Mouse (Mus musculus): ENCODE measurements at regions not wholly inside any gene's neighbourhood (a gene's known extent, or its start where the extent isn't known, plus 50 kb on each side); places are given as distances from the start of the nearest gene placed in this dataset.

DNA sequence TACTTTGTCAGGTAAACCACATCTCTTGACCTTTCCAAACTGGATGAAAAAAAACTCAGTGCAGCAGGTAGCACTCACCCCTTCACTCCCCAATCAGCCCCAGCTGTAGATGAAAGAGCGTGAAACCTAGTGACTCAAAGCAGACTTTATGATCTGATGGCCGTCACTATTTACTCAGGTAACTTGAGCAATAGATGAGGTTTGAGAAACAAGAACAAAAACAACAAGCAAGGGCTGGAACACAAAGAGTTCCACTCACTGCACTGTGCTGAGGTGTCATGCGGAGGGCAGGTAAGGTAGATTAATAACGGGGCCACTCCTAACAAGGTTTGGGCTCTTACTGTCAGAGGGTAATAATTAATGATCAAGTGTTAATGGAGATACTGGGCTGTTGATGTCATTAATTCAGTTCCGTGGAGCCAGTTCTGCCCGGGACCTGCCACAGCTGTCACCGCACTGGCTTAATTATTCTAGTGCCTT is 170.4 kb upstream of the Zeb2 start:
- no peaks in the 10 kb centered on the region for H3K27me3 ChIP-seq (ENCODE audit: control insufficient read depth in 1 of 2, insufficient read depth in 2 of 2, low read length in 2 of 2)
- no peak for DNase-seq (ENCODE audit: low read depth, low spot score)
- H3K79me2 ChIP-seq (ENCODE audit: control insufficient read depth, insufficient read depth, low read length, poor library complexity): no peaks in the 10 kb centered on the region
- no peaks in the 10 kb centered on the region for H3K4me1 ChIP-seq (ENCODE audit: control insufficient read depth in 1 of 2, insufficient read depth in 2 of 2, low read length in 2 of 2)
- no peak overlapping the region for H3K4me3 ChIP-seq (ENCODE audit: control insufficient read depth in 1 of 2, insufficient read depth in 1 of 2, low read depth in 2 of 2, low read length in 2 of 2)
- no peak overlapping the region for H3K9ac ChIP-seq (ENCODE audit: control insufficient read depth, low read depth, low read length, poor library complexity, severe bottlenecking)
- H3K27ac ChIP-seq (ENCODE audit: control insufficient read depth, low read depth, low read length): no peak overlapping the region
- no peaks in the 10 kb centered on the region for H3K9me3 ChIP-seq (replicated peaks; ENCODE audit: insufficient read depth, low read length)
- no peak for TF ChIP-seq ZC3H11A (IDR thresholded peaks at IDR 0.05; ENCODE audit: low read depth, low read length)
- no peak for TF ChIP-seq USF2 (IDR thresholded peaks at IDR 0.05; ENCODE audit: borderline replicate concordance in 1 of 2, insufficient read depth in 1 of 2, low read depth in 1 of 2, low read length in 2 of 2)
- no peak for TF ChIP-seq POLR2AphosphoS5 (IDR thresholded peaks at IDR 0.05; ENCODE audit: borderline replicate concordance, low read depth, low read length)
- TF ChIP-seq ZMIZ1 (IDR thresholded peaks at IDR 0.05; ENCODE audit: low read depth, low read length): no peak
- no peak for TF ChIP-seq KAT2A (conservative IDR thresholded peaks at IDR 0.05; ENCODE audit: low read depth, low read length)
- no peak for TF ChIP-seq USF1 (IDR thresholded peaks at IDR 0.05; ENCODE audit: low read depth, low read length)
- TF ChIP-seq TBP (IDR thresholded peaks at IDR 0.05; ENCODE audit: low read depth, low read length): no peak
- no peak for TF ChIP-seq BHLHE40 (IDR thresholded peaks at IDR 0.05; ENCODE audit: borderline replicate concordance, low read depth, low read length)
- TF ChIP-seq MEF2A (IDR thresholded peaks at IDR 0.05; ENCODE audit: extremely low read depth, insufficient replicate concordance, low read depth, low read length, poor library complexity, severe bottlenecking): no peak
- no peak for TF ChIP-seq MAFK (IDR thresholded peaks at IDR 0.05; ENCODE audit: borderline replicate concordance, low read depth, low read length)
- no peak for TF ChIP-seq RCOR1 (IDR thresholded peaks at IDR 0.05; ENCODE audit: low read depth, low read length)
- H3K36me3 ChIP-seq (ENCODE audit: control insufficient read depth in 1 of 2, insufficient read depth in 2 of 2, low read length in 2 of 2): peaks cover 0 to 2% of the 10 kb centered on the region in 2 experiments; a peak in 1 of 4 replicates

DNA sequence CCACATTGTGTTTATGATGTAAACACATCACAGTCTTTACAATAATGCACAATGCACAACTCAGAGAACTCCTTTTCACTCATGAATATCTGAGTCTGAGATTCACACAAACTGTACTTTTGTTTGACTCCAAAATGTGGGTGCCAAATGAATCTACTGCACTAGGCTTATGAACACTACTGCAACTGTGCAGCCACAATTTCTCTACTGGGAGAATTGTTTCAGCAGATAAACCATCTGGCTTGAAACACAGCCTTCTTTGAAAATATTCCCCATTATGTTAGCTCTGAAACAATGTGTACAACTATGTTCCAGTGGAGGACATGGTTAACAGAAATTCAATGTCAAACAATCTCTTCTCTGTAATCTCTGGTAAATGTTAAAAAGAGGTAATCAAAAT is 166.6 kb upstream of the Zeb2 start:
- peaks cover 0 to 17% of the 10 kb centered on the region in 2 experiments; a peak in 2 of 4 replicates for H3K36me3 ChIP-seq (ENCODE audit: control insufficient read depth in 1 of 2, insufficient read depth in 2 of 2, low read length in 2 of 2)
- H3K27me3 ChIP-seq (ENCODE audit: control insufficient read depth in 1 of 2, insufficient read depth in 2 of 2, low read length in 2 of 2): no peaks in the 10 kb centered on the region
- no peaks in the 10 kb centered on the region for H3K79me2 ChIP-seq (ENCODE audit: control insufficient read depth, insufficient read depth, low read length, poor library complexity)
- no peak overlapping the region for H3K27ac ChIP-seq (ENCODE audit: control insufficient read depth, low read depth, low read length)
- DNase-seq (ENCODE audit: low read depth, low spot score): no peak
- peaks cover 10 to 11% of the 10 kb centered on the region in 2 experiments for H3K4me1 ChIP-seq (ENCODE audit: control insufficient read depth in 1 of 2, insufficient read depth in 2 of 2, low read length in 2 of 2)
- H3K9ac ChIP-seq (ENCODE audit: control insufficient read depth, low read depth, low read length, poor library complexity, severe bottlenecking): no peak overlapping the region
- H3K4me3 ChIP-seq (ENCODE audit: control insufficient read depth in 1 of 2, insufficient read depth in 1 of 2, low read depth in 2 of 2, low read length in 2 of 2): no peak overlapping the region
- no peaks in the 10 kb centered on the region for H3K9me3 ChIP-seq (replicated peaks; ENCODE audit: insufficient read depth, low read length)
- TF ChIP-seq MEF2A (IDR thresholded peaks at IDR 0.05; ENCODE audit: extremely low read depth, insufficient replicate concordance, low read depth, low read length, poor library complexity, severe bottlenecking): no peak
- no peak for TF ChIP-seq MAZ (IDR thresholded peaks at IDR 0.05; ENCODE audit: low read depth, low read length)
- TF ChIP-seq ELF1 (IDR thresholded peaks at IDR 0.05; ENCODE audit: low read depth, low read length): no peak
- no peak for TF ChIP-seq GABPA (IDR thresholded peaks at IDR 0.05; ENCODE audit: low read depth, low read length)
- TF ChIP-seq GATA1 (IDR thresholded peaks at IDR 0.05; ENCODE audit: low read depth, low read length): no peak
- no peak for TF ChIP-seq SIN3A (IDR thresholded peaks at IDR 0.05; ENCODE audit: low read length)
- no peak for TF ChIP-seq POLR2AphosphoS5 (IDR thresholded peaks at IDR 0.05; ENCODE audit: borderline replicate concordance, low read depth, low read length)
- no peak for TF ChIP-seq ZNF384 (IDR thresholded peaks at IDR 0.05; ENCODE audit: low read depth, low read length)
- TF ChIP-seq TAL1 (IDR thresholded peaks at IDR 0.05; ENCODE audit: low read length): no peak
- TF ChIP-seq MAFK (IDR thresholded peaks at IDR 0.05; ENCODE audit: borderline replicate concordance, low read depth, low read length): no peak
- no peak for TF ChIP-seq JUND (IDR thresholded peaks at IDR 0.05; ENCODE audit: low read depth, low read length)
- TF ChIP-seq MYC (IDR thresholded peaks at IDR 0.05; ENCODE audit: low read depth, low read length): no peak
- no peak for TF ChIP-seq EP300 (IDR thresholded peaks at IDR 0.05; ENCODE audit: low read depth in 1 of 2, low read length in 2 of 2)
- no peak for TF ChIP-seq CHD1 (IDR thresholded peaks at IDR 0.05; ENCODE audit: low read depth, low read length)
- TF ChIP-seq UBTF (IDR thresholded peaks at IDR 0.05; ENCODE audit: borderline replicate concordance, insufficient read depth, low read depth, low read length): no peak
- no peak for TF ChIP-seq MAX (IDR thresholded peaks at IDR 0.05; ENCODE audit: low read length)
- TF ChIP-seq USF1 (IDR thresholded peaks at IDR 0.05; ENCODE audit: low read depth, low read length): no peak
- no peak for TF ChIP-seq CHD2 (IDR thresholded peaks at IDR 0.05; ENCODE audit: low read length)
- TF ChIP-seq MXI1 (IDR thresholded peaks at IDR 0.05; ENCODE audit: low read depth, low read length): no peak
- no peak for TF ChIP-seq ETS1 (IDR thresholded peaks at IDR 0.05; ENCODE audit: low read depth, low read length)
